Mouse (Mus musculus) bone marrow macrophage, adult 2 months (primary cell): ENCODE measurements around the gene Actr1a.

Source experiments
- CTCF ChIP-seq: IDR thresholded peaks from 2 replicates; pipeline ENCODE4 v1.5.1; 2012; ENCODE audit warnings: low read depth, mild to moderate bottlenecking, low read length, moderate library complexity
- POLR2A ChIP-seq: IDR thresholded peaks from 2 replicates; pipeline ENCODE4 v1.6.1; 2012; ENCODE audit warnings: mild to moderate bottlenecking, low read depth, low read length, borderline replicate concordance

GRCm38 (mm10) chr19:46328081-46329030 is 67.2 kb downstream of the Actr1a start, which contains the start of gene Fbxl15:
- no peak for TF ChIP-seq CTCF
- no peak; the same call in 1 of the 2 replicates for TF ChIP-seq POLR2A
